Mouse (Mus musculus): ENCODE measurements around the gene Emx2. TPM values are rescaled to one million over a fixed set of nuclear protein-coding genes. Genes with fewer than 3 reads are reported as not detected.

Gene Emx2
- polyA plus RNA-seq (2014; fragmentation: Nextera tagmentation; extraction: Ambion mirVana): 0.26 TPM in 1 of 2 replicates, not detected in the other

GRCm38 (mm10) chr19:59457951-59458742 lies at the start of gene Emx2:
Gene Emx2 (plus strand): TSS chr19:59458372.
- WGBS: 1% methylated on average over 57 of the region's 58 CpGs
- Histone ChIP-seq H3K27ac (no peak within 1 kb of the TSS), H3K4me2 (replicated peaks) (peak within 1 kb of the TSS; percentile 35), H3K9ac (no peak within 1 kb of the TSS), H3K4me1 (replicated peaks; ENCODE audit: control insufficient read depth, insufficient read depth, low read length) (peaks cover 11% of the 10 kb centered on the region; the same call in 1 of the 2 replicates), H3K36me3 (replicated peaks; ENCODE audit: control insufficient read depth, insufficient read depth) (no peaks in the 10 kb centered on the region), H3K9me3 (ENCODE audit: control insufficient read depth, low read length) (no peaks in the 10 kb centered on the region), H3K27me3 (ENCODE audit: control insufficient read depth, insufficient read depth, low read length) (peaks cover 90% of the 10 kb centered on the region), H3K4me3 (replicated peaks; ENCODE audit: low read length) (peak within 1 kb of the TSS; percentile 25)
- DNase-seq (ENCODE audit: low spot score) (peak; percentile 51), ATAC-seq (ENCODE audit: low FRiP score) (no peak)

GRCm38 (mm10) chr19:59414128-59414527 lies 44.0 kb upstream of the Emx2 start:
- Histone ChIP-seq H3K9me3 (ENCODE audit: control insufficient read depth, low read length) (no peaks in the 10 kb centered on the region), H3K4me1 (replicated peaks; ENCODE audit: control insufficient read depth, insufficient read depth, low read length) (no peaks in the 10 kb centered on the region), H3K27ac (no peak overlapping the region), H3K9ac (no peak overlapping the region), H3K4me3 (replicated peaks; ENCODE audit: low read length) (no peak overlapping the region), H3K27me3 (ENCODE audit: control insufficient read depth, insufficient read depth, low read length) (no peaks in the 10 kb centered on the region), H3K36me3 (replicated peaks; ENCODE audit: control insufficient read depth, insufficient read depth) (no peaks in the 10 kb centered on the region), H3K4me2 (replicated peaks) (no peak overlapping the region)
- no peak for DNase-seq (ENCODE audit: low spot score)
- no peak for ATAC-seq (ENCODE audit: low FRiP score)
- 65% methylated on average over 5 of the region's 5 CpGs for WGBS

GRCm38 (mm10) chr19:59418024-59418423 lies 40.1 kb upstream of the Emx2 start:
- Histone ChIP-seq H3K4me1 (replicated peaks; ENCODE audit: control insufficient read depth, insufficient read depth, low read length) (no peaks in the 10 kb centered on the region), H3K9me3 (ENCODE audit: control insufficient read depth, low read length) (no peaks in the 10 kb centered on the region), H3K9ac (no peak overlapping the region), H3K4me2 (replicated peaks) (peak overlapping the region; percentile 26; the same call in 1 of the 2 replicates), H3K4me3 (replicated peaks; ENCODE audit: low read length) (no peak overlapping the region; the same call in 1 of the 2 replicates), H3K36me3 (replicated peaks; ENCODE audit: control insufficient read depth, insufficient read depth) (no peaks in the 10 kb centered on the region), H3K27me3 (ENCODE audit: control insufficient read depth, insufficient read depth, low read length) (no peaks in the 10 kb centered on the region), H3K27ac (no peak overlapping the region)
- WGBS: 2% methylated on average over 15 of the region's 15 CpGs
- ATAC-seq (ENCODE audit: low FRiP score) (peak; percentile 62; the same call in 1 of the 2 replicates), DNase-seq (ENCODE audit: low spot score) (peak; percentile 91)

GRCm38 (mm10) chr19:59418671-59419070 lies 39.5 kb upstream of the Emx2 start:
- DNase-seq (ENCODE audit: low spot score) (no peak), ATAC-seq (ENCODE audit: low FRiP score) (no peak)
- Histone ChIP-seq H3K27me3 (ENCODE audit: control insufficient read depth, insufficient read depth, low read length) (no peaks in the 10 kb centered on the region), H3K4me3 (replicated peaks; ENCODE audit: low read length) (no peak overlapping the region), H3K36me3 (replicated peaks; ENCODE audit: control insufficient read depth, insufficient read depth) (no peaks in the 10 kb centered on the region), H3K9me3 (ENCODE audit: control insufficient read depth, low read length) (no peaks in the 10 kb centered on the region), H3K4me2 (replicated peaks) (no peak overlapping the region), H3K9ac (no peak overlapping the region), H3K27ac (no peak overlapping the region), H3K4me1 (replicated peaks; ENCODE audit: control insufficient read depth, insufficient read depth, low read length) (0 out of 2 replicates have a peak, but pooled peaks cover under 1% of the 10 kb centered on the region)
- 74% methylated on average over 6 of the region's 6 CpGs for WGBS

- H3K4me1 ChIP-seq (replicated peaks; ENCODE audit: control insufficient read depth, insufficient read depth, low read length): 0 out of 2 replicates have a peak, but pooled peaks cover 4% of the 10 kb centered on the region
- H3K4me3 ChIP-seq (replicated peaks; ENCODE audit: low read length): no peak overlapping the region
- ATAC-seq (ENCODE audit: low FRiP score) (no peak), DNase-seq (ENCODE audit: low spot score) (no peak)
- H3K4me2 ChIP-seq (replicated peaks): no peak overlapping the region
- WGBS: 2% methylated on average over 8 of the region's 8 CpGs
- no peak overlapping the region for H3K27ac ChIP-seq
- H3K9ac ChIP-seq: no peak overlapping the region
- no peaks in the 10 kb centered on the region for H3K36me3 ChIP-seq (replicated peaks; ENCODE audit: control insufficient read depth, insufficient read depth)
- no peaks in the 10 kb centered on the region for H3K27me3 ChIP-seq (ENCODE audit: control insufficient read depth, insufficient read depth, low read length)
- H3K9me3 ChIP-seq (ENCODE audit: control insufficient read depth, low read length): no peaks in the 10 kb centered on the region
These were observed 35.8 kb upstream of the Emx2 start for GRCm38 (mm10) chr19:59422393-59422792.

GRCm38 (mm10) chr19:59423685-59424084 lies 34.5 kb upstream of the Emx2 start:
- WGBS: 47% methylated on average over 6 of the region's 6 CpGs
- Histone ChIP-seq H3K4me1 (replicated peaks; ENCODE audit: control insufficient read depth, insufficient read depth, low read length) (0 out of 2 replicates have a peak, but pooled peaks cover 4% of the 10 kb centered on the region), H3K9me3 (ENCODE audit: control insufficient read depth, low read length) (0 out of 2 replicates have a peak, but pooled peaks cover 7% of the 10 kb centered on the region), H3K4me2 (replicated peaks) (no peak overlapping the region), H3K36me3 (replicated peaks; ENCODE audit: control insufficient read depth, insufficient read depth) (no peaks in the 10 kb centered on the region), H3K27ac (no peak overlapping the region), H3K27me3 (ENCODE audit: control insufficient read depth, insufficient read depth, low read length) (no peaks in the 10 kb centered on the region), H3K4me3 (replicated peaks; ENCODE audit: low read length) (no peak overlapping the region), H3K9ac (no peak overlapping the region)
- ATAC-seq (ENCODE audit: low FRiP score): no peak
- DNase-seq (ENCODE audit: low spot score): peak; percentile 27

GRCm38 (mm10) chr19:59424975-59425374 lies 33.2 kb upstream of the Emx2 start:
- H3K27me3 ChIP-seq (ENCODE audit: control insufficient read depth, insufficient read depth, low read length): no peaks in the 10 kb centered on the region
- H3K4me1 ChIP-seq (replicated peaks; ENCODE audit: control insufficient read depth, insufficient read depth, low read length): 0 out of 2 replicates have a peak, but pooled peaks cover 4% of the 10 kb centered on the region
- no peak overlapping the region for H3K4me2 ChIP-seq (replicated peaks)
- H3K9me3 ChIP-seq (ENCODE audit: control insufficient read depth, low read length): 0 out of 2 replicates have a peak, but pooled peaks cover 7% of the 10 kb centered on the region
- DNase-seq (ENCODE audit: low spot score) (no peak), ATAC-seq (ENCODE audit: low FRiP score) (no peak)
- H3K9ac ChIP-seq: no peak overlapping the region
- no peak overlapping the region for H3K4me3 ChIP-seq (replicated peaks; ENCODE audit: low read length)
- no peaks in the 10 kb centered on the region for H3K36me3 ChIP-seq (replicated peaks; ENCODE audit: control insufficient read depth, insufficient read depth)
- 73% methylated on average over 7 of the region's 7 CpGs for WGBS
- H3K27ac ChIP-seq: no peak overlapping the region

GRCm38 (mm10) chr19:59432286-59432685 lies 25.9 kb upstream of the Emx2 start:
- Histone ChIP-seq H3K27ac (no peak overlapping the region), H3K9me3 (ENCODE audit: control insufficient read depth, low read length) (0 out of 2 replicates have a peak, but pooled peaks cover 7% of the 10 kb centered on the region), H3K36me3 (replicated peaks; ENCODE audit: control insufficient read depth, insufficient read depth) (no peaks in the 10 kb centered on the region), H3K9ac (no peak overlapping the region), H3K4me2 (replicated peaks) (no peak overlapping the region), H3K27me3 (ENCODE audit: control insufficient read depth, insufficient read depth, low read length) (no peaks in the 10 kb centered on the region), H3K4me3 (replicated peaks; ENCODE audit: low read length) (no peak overlapping the region), H3K4me1 (replicated peaks; ENCODE audit: control insufficient read depth, insufficient read depth, low read length) (no peaks in the 10 kb centered on the region)
- ATAC-seq (ENCODE audit: low FRiP score) (no peak), DNase-seq (ENCODE audit: low spot score) (no peak)
- 58% methylated on average over 6 of the region's 6 CpGs for WGBS

- 6% methylated on average over 14 of the region's 14 CpGs for WGBS
These were observed 7.5 kb upstream of the Emx2 start for GRCm38 (mm10) chr19:59450561-59451135.

More at GRCm38 (mm10) chr19:59450561-59451135, 7.5 kb upstream of the Emx2 start:
- H3K27ac ChIP-seq: no peak overlapping the region
- no peak overlapping the region for H3K4me2 ChIP-seq (replicated peaks)
- no peak for ATAC-seq (ENCODE audit: low FRiP score)
- DNase-seq (ENCODE audit: low spot score): no peak
- no peaks in the 10 kb centered on the region for H3K4me1 ChIP-seq (replicated peaks; ENCODE audit: control insufficient read depth, insufficient read depth, low read length)
- H3K9ac ChIP-seq: no peak overlapping the region
- H3K27me3 ChIP-seq (ENCODE audit: control insufficient read depth, insufficient read depth, low read length): peaks cover 96% of the 10 kb centered on the region
- H3K4me3 ChIP-seq (replicated peaks; ENCODE audit: low read length): no peak overlapping the region
- H3K9me3 ChIP-seq (ENCODE audit: control insufficient read depth, low read length): no peaks in the 10 kb centered on the region
- no peaks in the 10 kb centered on the region for H3K36me3 ChIP-seq (replicated peaks; ENCODE audit: control insufficient read depth, insufficient read depth)

Measured in hindbrain, embryonic 14.5 days (tissue).